Mouse (Mus musculus) testis, adult 2 months (tissue): Measurements from ENCODE around the gene Rack1.

ENCODE experiments used
- CTCF ChIP-seq: fragments of 200-500 bp; IDR thresholded peaks from 2 replicates; pipeline ENCODE4 v1.5.1; 2012; ENCODE audit warnings: low read depth, mild to moderate bottlenecking, inconsistent platforms, low read length, moderate library complexity; ENCODE audit not compliant: control insufficient read depth, insufficient read depth, insufficient replicate concordance
- POLR2A ChIP-seq: fragments of 200-500 bp; IDR thresholded peaks from 2 replicates; pipeline ENCODE4 v1.6.1; 2012; ENCODE audit warnings: low read depth, mild to moderate bottlenecking, inconsistent platforms, low read length, moderate library complexity; ENCODE audit not compliant: control insufficient read depth

DNA sequence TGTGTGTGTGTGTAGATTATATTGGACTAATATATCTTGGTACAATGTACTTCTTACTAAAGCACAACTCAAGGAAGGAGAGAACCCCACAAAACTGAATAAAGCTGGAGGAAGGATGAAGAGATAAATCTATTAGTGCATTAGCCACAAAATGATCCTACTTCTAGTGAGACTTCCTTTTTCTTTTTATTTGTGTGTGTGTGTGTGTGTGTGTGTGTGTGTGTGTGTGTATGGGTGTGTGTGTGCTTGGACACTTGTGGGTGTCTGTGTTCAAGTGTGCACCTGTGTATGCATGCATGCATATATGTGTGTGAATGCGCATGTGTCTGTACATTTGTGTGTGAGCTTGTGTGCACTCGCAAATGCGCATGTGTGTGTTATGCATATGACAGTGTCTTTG, 6.9 kb upstream of the Rack1 start:
- TF ChIP-seq CTCF (no peak), POLR2A (no peak)
